8 mouse cellular contexts compared by ENCODE assay signal in the genomic region with DNA sequence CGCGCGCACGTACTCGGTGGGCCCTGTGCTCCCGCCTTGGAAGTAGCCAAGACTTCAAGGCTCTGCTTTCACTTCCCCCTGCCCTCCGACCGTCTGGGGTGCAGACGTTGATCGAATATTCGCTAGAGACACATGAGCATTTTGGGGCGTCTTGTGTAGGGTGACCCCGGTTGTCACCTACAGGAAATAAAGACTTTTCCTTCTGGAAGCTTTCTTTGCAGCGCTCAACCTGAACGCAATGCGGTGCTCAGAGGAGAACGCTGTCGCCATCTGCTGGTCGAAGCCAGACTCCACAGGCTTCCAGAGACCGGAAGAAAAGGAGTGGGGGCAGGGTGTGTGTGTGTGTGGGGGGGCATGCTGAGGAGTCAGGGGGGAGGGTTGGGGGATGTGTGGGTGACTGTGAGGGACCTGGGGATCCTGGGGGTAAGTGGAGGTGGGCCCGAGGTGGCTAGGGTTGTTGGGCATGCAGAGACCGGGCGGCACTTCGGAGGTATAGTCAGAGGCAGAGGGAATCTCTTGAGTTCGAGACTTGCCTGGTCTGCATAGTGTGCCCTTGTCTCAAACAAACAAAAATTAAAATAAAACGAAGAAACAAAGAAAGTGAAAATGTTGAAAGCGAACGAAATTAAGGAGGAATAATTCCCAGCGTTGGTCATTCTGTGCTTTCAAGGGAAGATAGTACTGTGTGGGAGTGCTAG. TPM values are rescaled to one million over a fixed set of nuclear protein-coding genes. Genes with fewer than 3 reads are reported as not detected.
DNase-seq lines count a peak whose midpoint lies in the region; ATAC-seq lines count a peak whose summit lies in the region.

No protein-coding gene starts in this region.

- no peaks in the 10 kb centered on the region for H3K9me3 ChIP-seq in hindbrain, embryonic 15.5 days

- 18% methylated on average over 29 of the region's 29 CpGs for WGBS in hindbrain, embryonic 15.5 days
- WGBS in macrophage (ENCODE audit: missing documents): 2% methylated on average over 24 of the region's 29 CpGs

- H3K36me3 ChIP-seq in hindbrain, embryonic 15.5 days: no peaks in the 10 kb centered on the region
- H3K36me3 ChIP-seq in macrophage (ENCODE audit: inconsistent target): no peaks in the 10 kb centered on the region

- H3K9ac ChIP-seq in hindbrain, embryonic 15.5 days: peak overlapping the region; percentile 46

- H3K4me1 ChIP-seq in hindbrain, embryonic 15.5 days (replicated peaks): peaks cover 44% of the 10 kb centered on the region

- DNase-seq in R1 (ENCODE audit: low read depth, low spot score): peak; percentile 91
- DNase-seq in cerebellum, postnatal 14 days: peak; percentile 93 to 96
- DNase-seq in frontal cortex, postnatal 36 days (ENCODE audit: low spot score in 2 of 2): peak; percentile 85 to 90
- DNase-seq in left cerebral cortex, adult 18-20 months (ENCODE audit: low spot score in 2 of 2): peak; percentile 89 to 90
- DNase-seq in retina, postnatal 7 days (ENCODE audit: low read depth, low spot score): peak; percentile 92
- peak; percentile 71 to 77 for DNase-seq in urinary bladder, adult 18-20 months (ENCODE audit: low spot score in 2 of 2)

- H3K27me3 ChIP-seq in hindbrain, embryonic 15.5 days: peaks cover 8% of the 10 kb centered on the region; the same call in 1 of the 2 replicates

- ATAC-seq in hindbrain, embryonic 15.5 days (ENCODE audit: low FRiP score, low read depth): peak; percentile 13; the same call in 1 of the 2 replicates

- no peaks in the 10 kb centered on the region for H3K79me2 ChIP-seq in macrophage (ENCODE audit: inconsistent target)

- H3K4me3 ChIP-seq in hindbrain, embryonic 15.5 days: peak overlapping the region; percentile 48
- H3K4me3 ChIP-seq in macrophage (ENCODE audit: inconsistent target): peak overlapping the region; percentile 61

- H3K27ac ChIP-seq in hindbrain, embryonic 15.5 days (replicated peaks): peak overlapping the region; percentile 88
- H3K27ac ChIP-seq in macrophage: peak overlapping the region; percentile 82

- H3K4me2 ChIP-seq in hindbrain, embryonic 15.5 days: peak overlapping the region; percentile 62

RNA-seq across cellular contexts. Expression of gene BC025920, which starts 1.0 kb away (rescaled TPM):
- polyA plus RNA-seq in hindbrain, embryonic 15.5 days (2015; fragmentation: Nextera tagmentation; extraction: Ambion mirVana): 1.7 and 2.1 TPM in 2 replicates
- total RNA-seq in left cerebral cortex, adult 18-20 months (2021): 1 to 10 TPM; 2.6 to 3.3 TPM
- 1 to 10 TPM in 17 of 26 experiments, under 1 TPM in 8, not detected in 1; 0.37 to 5.0 (median 1.4) TPM for total RNA-seq in macrophage (2018; cell fraction: chromatin; rRNA removed)
- under 1 TPM; 0.07 to 0.78 (median 0.29) TPM for total RNA-seq in macrophage (2018; cell fraction: cytosol; rRNA removed)
- 1 to 10 TPM in 20 of 26 experiments, under 1 TPM in 6; 0.31 to 4.6 (median 1.9) TPM for total RNA-seq in macrophage (2018; cell fraction: nucleus; rRNA removed)
- polyA plus RNA-seq in macrophage (2018): 0.30 to 0.55 TPM (median 0.40 TPM) in 3 replicates

RNA-seq across cellular contexts. Expression of gene Tle6, which starts 4.2 kb away (rescaled TPM):
- polyA plus RNA-seq in hindbrain, embryonic 15.5 days (2015; fragmentation: Nextera tagmentation; extraction: Ambion mirVana): 8.7 and 9.8 TPM in 2 replicates
- total RNA-seq in left cerebral cortex, adult 18-20 months (2021): 10 to 100 TPM; 11.4 to 11.8 TPM
- 10 to 100 TPM in 23 of 26 experiments, 1 to 10 TPM in 3; 5.0 to 74.3 (median 29.9) TPM for total RNA-seq in macrophage (2018; cell fraction: chromatin; rRNA removed)
- 10 to 100 TPM in 18 of 26 experiments, 1 to 10 TPM in 8; 6.2 to 16.4 (median 11.2) TPM for total RNA-seq in macrophage (2018; cell fraction: cytosol; rRNA removed)
- 10 to 100 TPM in 21 of 26 experiments, 1 to 10 TPM in 5; 5.3 to 51.3 (median 15.2) TPM for total RNA-seq in macrophage (2018; cell fraction: nucleus; rRNA removed)
- polyA plus RNA-seq in macrophage (2018): 9.8 to 17.4 TPM (median 16.7 TPM) in 3 replicates

RNA-seq across cellular contexts. Expression of gene Sirt6, which starts 22.5 kb away (rescaled TPM):
- polyA plus RNA-seq in hindbrain, embryonic 15.5 days (2015; fragmentation: Nextera tagmentation; extraction: Ambion mirVana): 49.0 and 49.1 TPM in 2 replicates
- total RNA-seq in left cerebral cortex, adult 18-20 months (2021): 10 to 100 TPM; 26.2 to 26.6 TPM
- total RNA-seq in macrophage (2018; cell fraction: chromatin; rRNA removed): 10 to 100 TPM; 24.7 to 95.8 (median 67.9) TPM
- 10 to 100 TPM in 19 of 26 experiments, 1 to 10 TPM in 7; 5.3 to 23.0 (median 14.7) TPM for total RNA-seq in macrophage (2018; cell fraction: cytosol; rRNA removed)
- total RNA-seq in macrophage (2018; cell fraction: nucleus; rRNA removed): 10 to 100 TPM; 15.7 to 72.4 (median 41.0) TPM
- polyA plus RNA-seq in macrophage (2018): 7.3 to 9.1 TPM (median 8.1 TPM) in 3 replicates

RNA-seq across cellular contexts. Expression of gene Ankrd24, which starts 23.2 kb away (rescaled TPM):
- polyA plus RNA-seq in hindbrain, embryonic 15.5 days (2015; fragmentation: Nextera tagmentation; extraction: Ambion mirVana): 19.4 and 23.6 TPM in 2 replicates
- 10 to 100 TPM; 44.4 to 46.4 TPM for total RNA-seq in left cerebral cortex, adult 18-20 months (2021)
- total RNA-seq in macrophage (2018; cell fraction: chromatin; rRNA removed): 100 to 1,000 TPM in 5 of 26 experiments, 10 to 100 TPM in 21; 32.6 to 180 (median 71.2) TPM
- total RNA-seq in macrophage (2018; cell fraction: cytosol; rRNA removed): 10 to 100 TPM in 3 of 26 experiments, 1 to 10 TPM in 23; 5.2 to 12.7 (median 8.3) TPM
- total RNA-seq in macrophage (2018; cell fraction: nucleus; rRNA removed): 10 to 100 TPM; 21.8 to 89.8 (median 39.3) TPM
- 10.3 to 12.0 TPM (median 11.5 TPM) in 3 replicates for polyA plus RNA-seq in macrophage (2018)

RNA-seq across cellular contexts. Expression of gene Tle2, which starts 30.8 kb away (rescaled TPM):
- polyA plus RNA-seq in hindbrain, embryonic 15.5 days (2015; fragmentation: Nextera tagmentation; extraction: Ambion mirVana): 46.6 and 46.9 TPM in 2 replicates
- total RNA-seq in left cerebral cortex, adult 18-20 months (2021): 10 to 100 TPM; 41.3 to 42.4 TPM
- total RNA-seq in macrophage (2018; cell fraction: chromatin; rRNA removed): 10 to 100 TPM in 25 of 26 experiments, 1 to 10 TPM in 1; 8.0 to 81.0 (median 27.5) TPM
- total RNA-seq in macrophage (2018; cell fraction: cytosol; rRNA removed): 1 to 10 TPM in 20 of 26 experiments, under 1 TPM in 6; 0.41 to 3.4 (median 1.7) TPM
- total RNA-seq in macrophage (2018; cell fraction: nucleus; rRNA removed): 10 to 100 TPM in 13 of 26 experiments, 1 to 10 TPM in 13; 2.7 to 40.2 (median 8.6) TPM
- 1.3 to 3.9 TPM (median 3.6 TPM) in 3 replicates for polyA plus RNA-seq in macrophage (2018)

Comparison
In these comparisons a context has a peak if more than half of its experiments do, and no peak if none do; other contexts are left out.
1. Peak in every context shown above with its lines: DNase-seq, ATAC-seq, H3K4me3 ChIP-seq and H3K27ac ChIP-seq.